Mouse (Mus musculus) cerebellum, postnatal 4 days (tissue): ENCODE data around the gene Setd7.

ENCODE experiments used
- DNase-seq, 2 experiments: peaks; one replicate each; pipeline ENCODE4 v3.0.0; 2022; ENCODE audit warnings: low spot score in 2 of 2, mixed read lengths in 1 of 2

Gene Setd7

DNA sequence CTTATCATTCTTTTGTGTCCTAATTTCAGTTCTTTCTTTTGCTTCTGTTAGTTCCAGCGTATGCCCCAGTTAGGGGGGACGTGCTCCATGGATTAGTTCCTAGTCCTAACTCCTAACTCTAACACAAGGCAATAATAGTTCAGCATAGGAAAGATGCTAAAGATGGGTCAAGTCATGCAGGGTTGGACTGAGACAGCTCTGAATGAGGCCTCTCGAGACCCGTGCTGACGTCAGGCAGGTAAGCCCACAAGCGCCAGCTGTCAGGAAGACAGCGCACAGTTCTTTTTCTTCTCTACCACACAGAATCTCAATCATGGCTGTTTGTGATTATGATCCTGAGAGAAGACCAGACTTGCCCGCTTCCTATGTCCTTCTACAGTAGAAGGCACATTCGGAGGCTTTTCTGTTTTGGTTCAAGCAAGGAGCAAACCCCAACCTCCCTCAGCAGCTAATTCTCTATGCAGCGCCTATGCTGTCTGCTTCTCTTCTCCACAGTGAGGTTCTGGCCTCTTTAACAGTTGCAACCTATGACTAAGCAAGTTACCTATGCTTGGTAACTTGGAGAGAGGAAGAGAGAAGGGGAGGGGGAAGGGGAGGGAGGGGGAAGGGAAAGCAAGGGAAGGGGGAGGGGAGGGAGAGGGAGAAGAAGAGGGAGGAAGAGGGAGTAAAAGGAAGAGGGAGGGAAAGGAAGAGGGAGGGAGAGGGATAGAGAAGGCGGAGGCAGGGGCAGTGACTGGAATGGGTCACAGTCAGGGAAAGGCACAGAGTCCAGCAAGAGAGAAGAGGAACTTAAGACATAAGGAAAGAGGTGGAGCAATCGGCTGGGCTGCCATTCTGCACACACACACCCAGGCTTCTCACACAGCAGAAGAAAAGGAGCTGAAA is 42.6 kb downstream of the Setd7 start:
- DNase-seq: no peak

DNA sequence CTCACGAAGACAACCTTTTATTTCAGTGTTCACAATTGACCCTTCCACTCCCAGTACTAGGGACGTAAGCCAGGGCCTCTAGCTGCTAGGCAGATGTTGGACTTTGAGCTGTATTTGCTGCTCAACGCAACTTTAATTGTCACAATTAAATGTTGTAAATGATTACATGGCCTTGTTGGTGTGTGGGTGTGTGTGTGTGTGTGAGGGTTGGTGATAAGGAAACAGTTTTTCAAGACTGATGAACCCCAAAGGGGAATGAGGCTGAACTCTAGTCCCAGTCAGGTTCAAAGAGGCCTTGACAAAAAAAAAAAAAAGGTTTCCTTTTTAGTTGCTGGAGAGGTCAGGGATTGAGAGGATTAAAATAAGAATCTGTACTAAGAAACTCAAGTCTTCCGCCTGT is 43.2 kb downstream of the Setd7 start:
- no peak for DNase-seq

DNA sequence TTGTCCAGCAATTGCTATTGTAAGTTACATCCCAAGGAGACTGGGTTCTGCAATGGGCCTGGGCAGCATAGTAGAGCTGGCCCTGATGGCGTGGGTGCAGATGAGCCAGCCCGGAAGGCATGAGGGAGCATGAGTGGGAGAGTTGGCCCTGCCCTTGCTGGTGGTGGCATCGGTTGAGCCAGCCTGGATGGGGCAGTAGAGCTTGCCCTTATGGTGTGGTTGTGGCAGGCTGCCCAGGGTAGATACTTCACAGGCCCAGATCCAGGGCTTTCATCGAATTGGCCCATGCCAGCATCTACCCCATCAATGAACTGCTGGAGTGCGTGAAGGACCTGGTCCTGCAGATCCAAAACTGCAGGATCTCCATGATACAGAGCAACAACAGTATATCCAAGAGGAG is 48.7 kb downstream of the Setd7 start:
- DNase-seq: no peak

DNA sequence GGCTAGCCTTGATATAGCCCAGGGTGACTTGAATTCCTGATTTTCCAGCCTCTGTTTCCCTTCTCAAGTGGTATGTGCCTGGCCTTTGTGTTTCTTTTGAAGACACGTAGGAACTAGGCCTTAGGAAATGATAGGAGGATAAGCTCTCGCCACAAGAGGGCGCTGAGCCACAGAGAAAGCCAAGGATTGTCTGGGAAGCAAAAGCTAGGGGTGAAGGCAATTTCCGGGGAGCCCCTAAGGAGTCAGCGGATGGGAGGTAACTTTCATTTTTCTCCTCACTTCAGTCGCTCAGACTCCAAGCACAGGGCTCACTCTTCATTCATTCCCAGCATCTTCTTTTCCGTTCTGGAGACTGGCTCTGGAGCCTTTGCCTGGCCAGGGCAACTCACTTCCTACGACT is 49.8 kb downstream of the Setd7 start:
- DNase-seq: peak; percentile 55 to 73

DNA sequence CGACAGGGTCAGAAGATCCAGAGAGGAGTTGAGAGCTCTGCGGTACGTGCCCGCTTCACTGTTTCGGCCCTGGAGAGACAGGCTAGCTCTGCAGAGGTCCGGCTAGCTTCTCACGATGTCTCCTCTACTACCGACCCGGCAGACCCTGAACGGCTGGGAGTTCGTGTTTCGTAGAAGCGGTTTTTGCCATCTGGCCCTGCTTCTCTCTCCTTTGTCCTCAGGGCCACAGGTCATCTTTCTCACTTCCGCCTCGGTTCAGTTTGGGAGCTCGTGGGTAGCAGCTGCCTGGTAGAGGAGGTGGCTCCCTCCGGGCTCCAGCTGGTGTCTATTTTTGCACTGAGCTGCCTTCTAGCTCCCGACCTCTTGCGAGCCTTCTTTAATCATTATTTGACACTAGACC is 55.2 kb downstream of the Setd7 start:
- peak in 1 of 2 experiments; percentile 17 for DNase-seq

DNA sequence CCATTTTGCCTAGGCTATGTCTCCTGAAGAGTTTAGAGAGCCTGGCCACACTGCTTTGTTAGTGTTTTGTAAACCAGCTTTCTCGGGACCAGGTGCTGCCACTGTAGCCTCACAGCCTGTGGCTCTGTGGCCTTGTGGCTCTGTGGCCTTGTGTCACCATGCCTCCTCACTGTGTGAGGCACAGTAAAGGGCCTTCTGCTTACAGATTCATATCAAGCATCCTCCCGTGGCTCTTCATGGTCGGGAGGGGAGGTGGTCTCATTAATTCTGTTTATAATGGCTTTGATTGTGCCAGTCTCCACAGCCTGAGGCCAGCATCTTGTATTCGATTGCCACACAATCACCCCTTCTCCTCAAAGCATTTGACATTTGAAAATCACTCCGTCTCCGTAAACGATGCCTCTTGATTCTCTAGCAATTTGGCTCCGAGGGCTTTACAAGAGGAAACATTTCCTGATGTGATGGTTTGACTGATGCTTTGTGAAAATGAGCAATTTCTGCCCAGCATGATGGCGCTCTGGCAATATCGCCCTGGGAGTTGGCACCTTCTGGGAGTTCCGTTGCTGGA is 56.2 kb downstream of the Setd7 start:
- no peak for DNase-seq

DNA sequence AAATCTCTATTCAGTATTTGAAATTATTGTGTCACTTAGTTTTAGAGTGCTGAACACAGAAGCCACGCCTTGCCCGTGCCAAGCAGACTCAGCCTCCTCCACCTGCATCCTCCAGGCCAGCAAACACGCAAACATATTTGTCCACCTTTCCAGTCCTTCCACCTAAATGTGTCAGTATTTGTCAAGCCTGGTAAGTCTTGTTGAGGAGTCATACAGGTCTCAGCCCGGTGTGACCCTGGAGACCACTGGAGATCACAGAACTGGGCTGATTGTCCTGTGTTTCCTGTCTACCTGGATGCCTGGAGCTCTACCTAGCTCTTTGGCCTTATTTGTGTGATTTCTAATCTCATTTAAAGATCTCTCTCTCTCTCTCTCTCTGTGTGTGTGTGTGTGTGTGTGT is 60.8 kb downstream of the Setd7 start:
- no peak for DNase-seq

GRCm38 (mm10) chr3:51498659-51499058 is 62.0 kb downstream of the Setd7 start:
- DNase-seq: no peak

DNA sequence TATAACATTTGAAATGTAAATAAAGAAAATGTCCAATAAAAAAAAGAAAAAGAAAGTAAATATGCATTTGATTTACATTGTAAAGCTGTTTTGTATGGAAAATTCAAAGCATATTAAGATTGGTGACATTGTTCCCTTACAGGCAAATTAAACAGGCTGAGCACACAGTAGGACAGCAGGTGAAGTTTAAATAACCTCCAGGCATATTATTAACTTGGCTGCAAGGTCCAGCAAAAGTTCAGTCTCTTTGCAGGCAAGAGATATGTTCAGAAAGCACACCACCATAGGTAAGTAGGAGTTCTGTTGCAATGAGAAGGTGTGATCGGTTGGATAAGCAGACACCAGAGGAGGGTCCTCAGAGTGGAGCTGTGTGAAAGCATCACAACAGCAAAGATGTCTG is 62.7 kb downstream of the Setd7 start:
- no peak for DNase-seq

DNA sequence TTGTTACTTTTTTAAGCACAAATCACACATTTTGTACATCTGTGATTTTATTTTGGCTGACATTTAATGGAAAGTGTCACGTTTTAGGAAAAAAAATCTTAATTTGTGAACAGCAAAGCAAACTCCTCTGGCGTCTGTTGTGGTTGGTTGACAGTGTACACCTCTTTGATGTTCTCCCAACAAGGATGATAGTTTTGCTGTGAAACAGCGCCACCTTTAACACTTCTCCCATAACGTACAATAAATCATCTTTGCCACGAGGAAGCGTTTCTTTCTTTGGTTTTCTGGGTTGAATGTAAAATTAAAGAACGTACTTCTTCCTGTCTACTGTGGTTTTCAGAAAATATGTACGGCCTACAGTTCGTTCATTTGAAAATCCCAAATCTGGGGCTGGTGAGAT is 65.0 kb downstream of the Setd7 start:
- no peak for DNase-seq

GRCm38 (mm10) chr3:51494466-51494865 is 66.2 kb downstream of the Setd7 start:
- no peak for DNase-seq

- no peak for DNase-seq
These were observed 67.3 kb downstream of the Setd7 start for GRCm38 (mm10) chr3:51493272-51493838.

DNA sequence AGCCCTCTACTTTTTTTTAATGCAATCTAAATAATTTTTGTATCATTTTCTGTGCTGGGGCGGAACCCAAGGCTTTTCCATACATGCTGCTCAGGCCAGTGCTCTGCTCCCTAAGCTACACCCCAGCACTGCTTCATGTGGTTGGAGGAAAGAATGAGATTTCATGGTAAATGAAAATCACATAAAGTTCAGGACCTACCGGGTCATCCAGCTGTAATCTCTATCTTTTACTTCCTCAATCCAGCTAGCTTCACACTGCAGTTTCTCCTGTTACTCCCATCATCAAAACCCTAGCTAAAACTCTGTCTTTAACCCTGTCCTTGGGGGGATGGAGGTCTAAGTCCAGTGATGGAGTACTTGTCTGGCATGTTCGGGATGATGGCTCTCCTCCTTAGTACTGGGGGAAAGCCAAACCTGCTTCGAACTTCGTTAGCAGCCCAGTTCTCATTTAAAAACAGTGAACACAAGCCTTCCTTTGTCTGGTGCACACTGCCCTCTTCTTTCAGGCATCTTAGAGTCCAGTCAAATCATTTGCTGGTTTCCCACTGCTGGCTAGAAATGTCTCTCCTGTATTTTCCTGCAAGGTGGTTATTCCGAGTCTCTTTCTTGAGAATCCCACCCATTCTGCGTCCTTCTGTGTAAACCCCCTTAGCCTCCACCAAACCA is 70.5 kb downstream of the Setd7 start:
- no peak for DNase-seq

DNA sequence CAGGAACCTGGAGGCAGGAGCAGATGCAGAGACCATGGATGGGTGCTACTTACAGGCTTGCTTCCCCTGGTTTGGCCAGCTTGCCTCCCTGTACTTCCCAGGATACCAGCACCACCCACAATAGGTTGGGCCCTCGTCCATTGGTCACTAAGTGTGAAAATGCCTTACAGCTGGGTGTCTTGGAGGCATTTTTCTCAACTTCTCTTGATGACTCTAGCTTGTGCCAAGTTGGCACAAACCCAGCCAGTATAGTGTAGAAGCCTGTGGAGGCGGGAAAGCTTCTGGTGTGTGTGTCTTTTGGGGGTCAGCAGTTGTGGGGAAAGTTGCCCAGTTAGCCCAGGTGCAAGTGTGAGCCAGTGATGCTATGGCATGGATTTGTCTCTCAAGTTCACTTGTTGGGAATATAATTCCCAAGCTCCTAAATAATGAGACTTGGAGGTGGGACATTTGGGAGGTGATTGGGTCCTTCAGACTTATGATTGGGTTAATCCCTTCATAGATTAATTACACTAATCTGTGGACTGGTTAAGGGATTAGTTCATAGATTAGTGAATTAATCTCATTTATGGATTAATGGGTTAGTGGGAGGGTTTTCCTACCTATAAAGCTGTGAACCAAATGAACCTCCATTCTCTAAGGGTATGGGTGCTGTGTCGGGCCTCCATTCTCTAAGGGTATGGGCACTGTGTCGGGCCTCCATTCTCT is 74.0 kb downstream of the Setd7 start:
- DNase-seq: no peak

- no peak for DNase-seq
These were observed 75.3 kb downstream of the Setd7 start for GRCm38 (mm10) chr3:51485347-51485746.

DNA sequence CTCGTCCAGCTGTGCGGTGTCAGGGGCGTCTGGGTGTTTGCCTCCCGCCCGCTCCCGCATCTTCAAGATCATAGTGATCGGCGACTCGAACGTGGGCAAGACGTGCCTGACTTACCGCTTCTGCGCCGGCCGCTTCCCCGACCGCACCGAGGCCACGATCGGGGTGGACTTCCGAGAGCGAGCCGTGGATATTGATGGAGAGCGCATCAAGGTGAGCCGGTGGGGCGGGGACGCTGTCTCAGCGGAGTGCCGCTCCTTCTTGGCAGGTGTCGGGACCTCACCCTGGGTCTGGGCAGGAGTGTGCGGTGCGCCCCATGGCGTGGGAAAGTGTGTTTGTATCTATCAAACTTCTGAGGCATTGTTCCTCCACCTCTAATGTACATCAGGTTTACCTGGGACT is 76.3 kb downstream of the Setd7 start:
- DNase-seq: no peak

DNA sequence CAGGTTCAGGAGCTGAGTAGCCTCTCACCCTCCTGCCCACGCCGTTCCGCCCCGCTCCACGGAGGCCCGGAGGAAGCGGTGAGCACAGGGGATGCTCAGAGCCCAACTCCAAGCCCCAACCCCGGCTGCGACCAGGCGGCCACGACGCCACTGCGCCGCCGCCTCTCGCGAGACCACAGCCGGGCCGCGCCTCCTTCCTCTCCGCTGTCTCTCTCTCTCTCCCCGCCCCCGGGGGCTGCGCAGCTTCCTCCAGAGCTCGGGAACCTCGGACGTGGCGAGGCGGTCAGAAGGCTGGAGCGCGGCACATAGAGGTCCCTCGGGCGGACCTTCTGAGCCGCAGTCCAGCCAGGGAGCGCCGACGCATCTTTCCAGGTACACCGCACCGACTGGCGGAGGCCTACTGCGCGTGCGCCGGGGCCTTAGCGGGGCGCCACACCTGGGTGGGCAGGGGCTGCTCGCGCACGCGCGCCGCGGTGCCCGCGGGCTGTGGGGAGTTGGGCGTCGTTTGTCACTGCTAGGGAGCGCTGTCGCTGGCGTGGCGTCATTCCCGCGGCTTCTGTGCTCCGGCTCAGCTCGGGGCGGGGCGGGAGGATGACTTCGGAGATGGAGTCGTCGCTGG is 76.8 kb downstream of the Setd7 start, which contains the start of gene Rab33b:
Gene Rab33b, plus strand, starts transcription at position 180 of the 619 bp plus-strand sequence.
- DNase-seq: peak; percentile 96

GRCm38 (mm10) chr3:51482781-51483180 is 77.9 kb downstream of the Setd7 start:
- DNase-seq: no peak

GRCm38 (mm10) chr3:51481881-51482280 is 78.8 kb downstream of the Setd7 start:
- no peak for DNase-seq

GRCm38 (mm10) chr3:51481059-51481458 is 79.6 kb downstream of the Setd7 start:
- DNase-seq: peak in 1 of 2 experiments; percentile 63

DNA sequence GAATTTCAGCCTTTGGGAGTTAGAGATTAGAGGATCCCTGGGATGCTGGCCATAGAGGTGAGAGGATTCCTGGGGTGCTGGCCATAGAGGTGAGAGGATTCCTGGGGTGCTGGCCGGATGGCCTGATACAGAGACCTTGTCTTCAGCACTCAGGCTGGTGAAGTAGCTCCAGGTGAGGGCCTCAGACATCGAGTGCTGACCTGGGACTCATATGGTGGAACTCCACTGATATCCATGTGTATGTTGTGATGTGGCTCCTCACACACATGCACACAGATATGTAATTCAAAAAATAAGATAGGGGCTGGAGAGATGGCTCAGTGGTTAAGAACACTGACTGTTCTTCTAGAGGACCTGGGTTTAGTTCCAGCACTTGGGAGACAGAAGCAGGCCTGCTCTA is 80.8 kb downstream of the Setd7 start:
- DNase-seq: no peak
